Mouse (Mus musculus) regulatory T cell (primary cell): Measurements from ENCODE around the gene Castor2.

Experiments used
- in situ Hi-C: fragments of 300-600 bp; cut with MboI, MseI; formaldehyde crosslinking; loops from one replicate; pipeline ENCODE4 v1.15.1; 2025; ENCODE audit warnings: high pct_unique_total_duplicates

The Castor2 gene

GRCm38 (mm10) chr5:134102720-134103119 lies 3.2 kb downstream of the Castor2 start:
- in situ Hi-C loops: no loop called here

- in situ Hi-C loops: no loop called here
Measured at GRCm38 (mm10) chr5:134105829-134106228, 6.3 kb downstream of the Castor2 start.

- in situ Hi-C loops: no loop called here
Measured at GRCm38 (mm10) chr5:134114981-134115380, 15.5 kb downstream of the Castor2 start.

DNA sequence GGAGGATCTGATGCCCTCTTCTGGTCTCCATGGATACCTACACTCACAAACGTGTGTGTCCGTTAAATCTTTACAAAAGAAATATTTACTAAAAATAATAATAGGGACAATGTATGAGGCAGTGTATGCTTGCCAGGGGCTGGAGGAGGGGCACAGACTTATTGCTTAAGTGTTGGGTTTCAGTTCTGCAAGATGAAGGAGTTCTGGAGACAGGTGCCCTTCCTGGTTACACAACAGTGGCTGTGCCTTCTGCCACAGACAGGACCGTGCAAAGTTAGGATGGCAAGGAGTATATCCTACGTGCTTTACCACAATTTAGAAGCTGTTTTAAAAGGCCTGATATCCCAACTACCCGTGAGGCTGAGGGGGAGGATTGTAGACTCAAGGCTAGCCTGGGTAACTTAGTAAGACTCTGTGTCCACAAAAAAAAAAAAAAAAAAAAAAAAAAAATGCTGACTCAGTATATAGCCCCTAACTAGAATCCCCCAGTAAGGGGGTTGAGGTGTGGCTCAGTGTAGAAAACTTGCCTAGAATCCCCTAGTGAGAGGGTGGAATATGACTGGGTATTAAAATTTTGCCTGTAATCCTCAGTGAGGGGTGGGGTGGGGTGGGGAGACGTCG lies 16.2 kb downstream of the Castor2 start:
- in situ Hi-C loops: no loop called here

- in situ Hi-C loops: no loop called here
Measured at GRCm38 (mm10) chr5:134118798-134119407, 19.4 kb downstream of the Castor2 start.

GRCm38 (mm10) chr5:134119481-134120120 lies 20.1 kb downstream of the Castor2 start:
- in situ Hi-C loops: no loop called here

DNA sequence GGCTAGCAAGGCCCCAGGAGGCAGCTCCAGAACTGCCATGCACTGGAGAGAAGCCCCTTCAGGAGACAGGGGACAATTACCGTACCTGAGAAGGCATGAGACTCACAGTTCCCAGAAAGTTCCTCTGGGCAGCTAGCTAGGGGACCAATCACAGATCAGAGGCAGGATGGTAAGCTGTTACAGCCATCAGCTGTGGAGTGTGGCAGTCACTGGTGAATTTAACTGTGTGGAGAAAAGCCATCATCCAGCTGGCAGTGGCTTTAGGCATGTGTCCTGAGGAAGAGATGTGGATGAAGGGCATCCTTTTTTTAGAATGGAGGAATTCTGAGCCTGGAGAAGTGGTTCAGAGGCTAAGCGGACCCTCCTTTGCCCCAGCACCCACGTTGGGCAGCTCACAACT lies 20.6 kb downstream of the Castor2 start:
- in situ Hi-C loops: no loop called here

- in situ Hi-C loops: no loop called here
Measured at GRCm38 (mm10) chr5:134121138-134121892, 21.8 kb downstream of the Castor2 start.

- in situ Hi-C loops: no loop called here
Measured at GRCm38 (mm10) chr5:134121893-134122259, 22.4 kb downstream of the Castor2 start.

GRCm38 (mm10) chr5:134123846-134124245 lies 24.3 kb downstream of the Castor2 start:
- in situ Hi-C loops: no loop called here

GRCm38 (mm10) chr5:134126232-134126631 lies 26.7 kb downstream of the Castor2 start:
- in situ Hi-C loops: no loop called here

- in situ Hi-C loops: no loop called here
Measured at GRCm38 (mm10) chr5:134131586-134131985, 32.1 kb downstream of the Castor2 start.

DNA sequence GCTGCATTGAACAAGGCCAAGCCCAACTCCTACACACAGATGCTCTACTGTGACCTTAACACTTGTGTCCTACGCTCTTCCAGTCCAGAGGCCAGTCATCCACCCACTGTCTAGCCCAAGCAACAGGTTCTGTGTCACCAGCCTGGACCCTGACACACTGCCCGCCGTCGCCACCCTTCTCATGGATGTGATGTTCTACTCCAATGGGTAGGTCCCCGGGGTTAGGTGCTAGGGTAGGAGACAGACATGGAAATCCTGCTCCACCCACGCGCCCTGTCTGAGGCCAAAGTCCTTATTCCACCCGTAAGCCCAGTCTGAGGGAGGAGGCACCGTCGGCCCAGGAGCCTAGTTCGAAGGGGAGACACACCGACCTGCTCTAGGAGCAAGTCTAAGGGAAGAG lies 36.5 kb downstream of the Castor2 start:
- in situ Hi-C loops: no loop called here

DNA sequence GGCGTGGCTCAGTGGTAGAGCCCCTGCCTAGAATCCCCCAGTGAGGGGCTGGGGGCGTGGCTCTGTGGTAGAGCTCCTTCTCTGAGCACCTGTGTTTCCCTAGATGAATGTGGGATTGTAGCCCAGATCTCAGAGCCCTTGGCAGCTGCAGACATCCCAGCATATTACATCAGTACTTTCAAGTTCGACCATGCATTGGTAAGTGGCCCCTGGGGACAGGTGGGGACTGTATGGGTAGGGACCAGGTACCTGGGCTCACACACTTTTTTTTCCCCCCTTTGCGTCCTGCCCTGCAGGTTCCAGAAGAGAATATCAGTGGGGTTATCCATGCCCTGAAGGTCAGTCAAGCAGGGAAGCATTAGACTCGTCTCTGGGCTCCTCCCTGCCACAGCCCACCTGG lies 38.4 kb downstream of the Castor2 start:
- in situ Hi-C loops: no loop called here

- in situ Hi-C loops: no loop called here
Measured at GRCm38 (mm10) chr5:134139429-134139828, 39.9 kb downstream of the Castor2 start.

DNA sequence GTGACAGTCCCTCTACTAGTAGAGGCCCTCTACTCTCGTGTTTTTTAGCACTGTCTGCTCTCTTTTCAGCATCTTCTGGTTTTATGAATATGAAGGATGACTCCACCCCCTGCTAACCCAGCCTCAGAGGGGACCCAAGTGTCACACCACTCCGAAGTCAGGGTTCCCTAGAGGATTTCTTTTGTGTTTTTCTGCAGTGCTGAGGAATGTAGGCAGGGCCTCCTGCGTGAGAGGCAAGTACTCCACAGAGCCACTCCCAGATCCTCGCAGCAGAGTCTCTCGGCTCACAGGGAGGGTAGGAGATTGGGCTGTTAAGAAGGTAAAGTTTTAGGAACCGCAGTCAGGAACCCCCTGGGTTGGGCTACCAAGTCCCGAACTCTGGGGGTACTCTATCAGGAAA lies 41.7 kb downstream of the Castor2 start:
- in situ Hi-C loops: no loop called here

- in situ Hi-C loops: no loop called here
Measured at GRCm38 (mm10) chr5:134142381-134142780, 42.9 kb downstream of the Castor2 start.

- in situ Hi-C loops: no loop called here
Measured at GRCm38 (mm10) chr5:134144986-134145385, 45.5 kb downstream of the Castor2 start.

DNA sequence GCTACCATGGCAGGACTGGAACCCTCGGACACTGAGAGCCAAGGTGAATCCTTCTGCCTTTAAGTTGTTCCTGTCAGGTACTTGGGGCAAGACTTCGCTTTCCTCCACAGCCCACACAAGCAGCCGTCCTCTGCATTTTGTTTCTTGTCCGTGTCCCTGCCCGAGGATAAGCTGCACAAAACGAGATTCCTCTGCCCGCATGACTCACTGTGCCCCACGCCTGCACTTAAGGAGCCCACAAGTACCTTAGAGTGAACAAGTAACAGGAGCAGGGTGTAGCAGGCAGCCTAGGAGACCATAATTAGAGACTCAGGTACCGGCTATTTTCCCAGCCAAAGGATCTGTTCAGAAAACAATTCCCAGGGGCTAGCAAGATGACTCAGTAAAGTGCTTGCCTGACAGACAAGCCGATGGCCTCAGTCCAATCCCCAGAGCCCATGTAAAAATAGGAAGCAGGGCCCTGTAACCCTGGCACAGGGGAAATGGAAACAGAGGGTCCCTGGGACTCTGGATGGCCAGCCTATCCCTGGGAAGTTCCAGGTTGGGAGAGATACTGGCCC lies 47.8 kb downstream of the Castor2 start:
- in situ Hi-C loops: no loop called here

DNA sequence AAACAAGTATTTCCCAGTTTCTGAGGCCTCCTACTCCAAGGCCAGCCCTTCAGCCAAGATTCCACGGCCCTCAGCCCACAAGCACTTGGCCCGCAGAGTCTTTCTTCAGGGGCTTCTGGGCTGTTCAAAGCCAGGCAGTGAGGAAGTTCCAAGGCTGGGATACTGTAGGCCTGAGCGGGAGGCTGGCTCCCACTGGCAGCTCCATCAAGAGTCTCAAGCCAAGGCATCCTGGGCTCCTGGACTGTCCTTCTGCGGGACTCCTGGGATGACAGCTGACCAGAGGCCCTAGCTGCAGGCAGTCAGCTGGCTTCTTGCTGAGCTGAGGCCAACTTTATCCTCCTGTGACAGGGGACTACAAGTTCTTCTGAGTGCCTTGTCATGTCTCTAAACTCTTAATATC lies 48.6 kb downstream of the Castor2 start:
- in situ Hi-C loops: no loop called here

GRCm38 (mm10) chr5:134151895-134152294 lies 52.4 kb downstream of the Castor2 start:
- in situ Hi-C loops: no loop called here

DNA sequence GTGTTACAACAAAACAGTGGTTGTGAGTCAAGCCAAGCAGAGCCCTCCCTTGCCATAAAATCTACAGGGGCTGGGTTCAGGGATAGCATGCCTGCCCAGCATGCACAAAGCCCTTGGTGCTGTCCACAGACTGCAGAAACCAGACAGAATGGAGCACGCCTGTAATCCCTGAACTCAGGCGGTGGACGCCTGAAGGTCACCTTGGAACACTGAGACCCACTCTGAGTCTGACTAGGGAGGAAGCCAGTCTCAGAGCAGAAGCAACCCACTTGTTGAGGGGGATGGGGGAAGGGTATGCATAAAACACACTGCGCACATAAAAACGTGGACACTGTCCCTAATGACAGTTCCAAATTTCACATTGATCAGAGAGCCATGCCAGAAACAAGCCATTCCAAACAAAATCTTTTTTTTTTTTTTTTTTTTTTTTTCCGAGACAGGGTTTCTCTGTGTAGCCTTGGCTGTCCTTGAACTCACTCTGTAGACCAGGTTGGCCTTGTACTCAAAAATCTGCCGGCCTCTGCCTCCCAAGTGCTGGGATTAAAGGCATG lies 56.5 kb downstream of the Castor2 start:
- in situ Hi-C loops: no loop called here
